Mouse (Mus musculus) spleen, adult 2 months (tissue): ENCODE data around the gene Arhgef7.

Source experiments
- CTCF ChIP-seq: fragments of 200-500 bp; IDR thresholded peaks from 2 replicates; pipeline ENCODE4 v1.5.1; 2011; ENCODE audit warnings: mild to moderate bottlenecking, inconsistent platforms; ENCODE audit not compliant: insufficient read depth, insufficient read length, insufficient replicate concordance; ENCODE audit errors: extremely low read depth
- POLR2A ChIP-seq: fragments of 200-500 bp; IDR thresholded peaks from 2 replicates; pipeline ENCODE4 v1.6.1; 2011; ENCODE audit warnings: low read depth, low read length, inconsistent platforms

DNA sequence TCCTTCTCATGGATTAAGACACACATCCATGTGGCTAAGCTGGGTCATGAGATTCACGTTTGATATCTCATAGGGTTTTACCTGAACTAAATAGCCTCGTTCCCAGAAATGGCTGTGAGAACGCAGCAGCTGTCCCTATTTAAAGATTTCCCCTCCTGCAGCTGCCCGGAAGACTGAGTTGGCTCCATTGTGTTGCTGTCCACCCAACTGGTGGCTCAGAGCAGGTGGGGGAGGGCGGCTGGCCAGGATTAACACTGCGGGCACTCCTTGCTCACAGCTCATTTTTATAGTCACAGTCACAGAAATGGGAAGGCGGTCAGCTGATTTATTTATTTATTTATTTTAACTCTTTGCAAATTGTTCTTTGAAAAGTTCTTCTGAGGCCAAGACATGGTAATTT is 37.6 kb upstream of the Arhgef7 start:
- no peak for TF ChIP-seq POLR2A
- TF ChIP-seq CTCF = no peak
